Mouse (Mus musculus) G1E (cell line): ENCODE data around the gene Cmss1.

ENCODE experiments used
- CTCF ChIP-seq: IDR thresholded peaks from 2 replicates; pipeline ENCODE4 v1.5.1; 2012; ENCODE audit warnings: low read depth, low read length, inconsistent platforms, mixed read lengths
- GATA1 ChIP-seq: IDR thresholded peaks from 2 replicates; pipeline ENCODE4 v1.6.1; 2012; ENCODE audit warnings: borderline replicate concordance, low read length, inconsistent platforms, mixed read lengths
- TAL1 ChIP-seq: conservative IDR thresholded peaks from 2 replicates; pipeline ENCODE4 v1.6.1; 2012; ENCODE audit warnings: low read depth, low read length, inconsistent platforms, mixed read lengths

DNA sequence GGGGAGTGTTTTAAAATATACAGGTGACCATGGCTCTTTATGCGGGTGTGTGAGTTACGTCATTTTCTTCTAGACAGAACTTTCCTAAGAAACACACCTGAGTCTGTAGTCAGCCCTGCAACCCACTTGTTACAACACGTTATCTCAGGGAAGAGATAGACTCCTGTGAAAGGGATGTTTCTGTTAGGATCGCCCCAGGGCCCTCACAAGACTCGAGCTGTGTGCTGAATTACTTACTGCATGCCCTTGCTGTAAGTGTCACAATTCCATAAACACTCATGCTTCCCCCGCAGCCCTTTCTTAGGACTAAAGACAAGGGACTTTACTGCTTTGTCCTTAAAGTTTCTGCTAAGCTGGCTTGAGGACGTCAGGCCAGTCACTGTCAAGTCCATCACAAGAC lies 274.4 kb downstream of the Cmss1 start:
- no peak for TF ChIP-seq CTCF
- TF ChIP-seq GATA1, result no peak
- TF ChIP-seq TAL1, result no peak
